ENCODE assay signal across 7 mouse cellular contexts in the genomic region with DNA sequence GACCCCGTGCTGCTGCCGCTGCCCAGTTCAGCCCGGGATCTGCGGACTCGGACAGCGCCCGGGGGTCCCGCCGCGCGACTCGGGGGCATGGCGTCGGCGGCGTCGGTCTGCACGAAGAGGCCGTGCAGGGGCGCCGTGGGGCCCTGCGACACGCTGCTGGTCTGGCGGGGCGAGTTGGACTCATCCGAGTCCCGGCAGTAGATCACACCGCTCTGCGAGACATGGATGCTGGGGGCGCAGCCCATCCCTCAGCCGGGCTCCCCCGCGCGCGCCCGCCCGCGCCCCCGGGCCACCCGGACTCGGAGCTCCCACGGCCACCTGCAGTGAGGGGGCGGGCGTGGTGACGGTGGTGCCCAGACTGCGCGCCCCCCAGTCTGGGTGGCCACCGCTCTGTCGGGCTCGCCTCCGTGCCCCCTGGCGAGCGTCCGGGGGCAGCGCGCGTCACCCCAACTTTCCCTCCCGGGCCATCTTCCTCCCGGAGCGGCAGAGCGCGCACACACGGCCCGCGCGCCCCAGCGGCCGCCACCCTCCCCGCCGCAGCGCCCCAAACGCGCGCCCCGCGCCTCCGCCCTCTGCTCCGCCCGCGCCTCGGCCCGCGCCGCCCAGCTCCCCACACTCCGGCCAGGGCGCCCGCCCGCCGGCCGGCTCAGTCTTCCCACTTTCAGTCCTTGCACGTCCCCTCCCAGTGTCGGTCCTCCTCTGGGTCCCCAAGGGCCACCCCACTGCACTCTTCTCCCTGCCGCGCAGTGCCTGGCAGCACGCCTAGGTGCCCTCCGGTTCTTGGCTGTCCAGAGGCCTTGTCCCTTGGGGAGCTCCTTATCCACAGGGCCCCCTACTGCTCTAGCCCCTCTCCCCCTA. TPM values are rescaled to one million over a fixed set of nuclear protein-coding genes. Genes with fewer than 3 reads are reported as not detected.
DNase-seq lines count a peak whose midpoint lies in the region; ATAC-seq and TF ChIP-seq lines count a peak whose summit lies in the region.

No protein-coding gene starts in this region.

- H3K9me3 ChIP-seq in embryonic facial prominence, embryonic 10.5 days = no peaks in the 10 kb centered on the region
- no peaks in the 10 kb centered on the region for H3K9me3 ChIP-seq in limb, embryonic 12.5 days
- no peaks in the 10 kb centered on the region for H3K9me3 ChIP-seq in midbrain, embryonic 14.5 days (ENCODE audit: control insufficient read depth, low read length)

- peak overlapping the region; percentile 99 for H3K4me2 ChIP-seq in limb, embryonic 12.5 days
- H3K4me2 ChIP-seq in midbrain, embryonic 14.5 days (ENCODE audit: low read length) = peak overlapping the region; percentile 95

- TF ChIP-seq CTCF in brain, embryonic 14.5 days (IDR thresholded peaks at IDR 0.05; ENCODE audit: borderline replicate concordance, extremely low read depth, insufficient read depth, insufficient read length) = no peak
- TF ChIP-seq CTCF in testis, adult 2 months (IDR thresholded peaks at IDR 0.05; ENCODE audit: control insufficient read depth, insufficient read depth, insufficient replicate concordance, low read depth, low read length) = no peak

- peaks cover 14% of the 10 kb centered on the region for H3K4me1 ChIP-seq in embryonic facial prominence, embryonic 10.5 days
- peaks cover 7% of the 10 kb centered on the region; the same call in 1 of the 2 replicates for H3K4me1 ChIP-seq in limb, embryonic 12.5 days (replicated peaks)
- no peaks in the 10 kb centered on the region for H3K4me1 ChIP-seq in midbrain, embryonic 14.5 days (ENCODE audit: control insufficient read depth, insufficient read depth, low read length)
- H3K4me1 ChIP-seq in testis, adult 2 months (ENCODE audit: control insufficient read depth, insufficient read depth, low read length) = peaks cover 12% of the 10 kb centered on the region

- peak overlapping the region; percentile 66 for H3K9ac ChIP-seq in limb, embryonic 12.5 days (replicated peaks)
- peak overlapping the region; percentile 60 for H3K9ac ChIP-seq in midbrain, embryonic 14.5 days (replicated peaks; ENCODE audit: low read length)

- peak overlapping the region; percentile 81 for H3K4me3 ChIP-seq in embryonic facial prominence, embryonic 10.5 days
- H3K4me3 ChIP-seq in limb, embryonic 12.5 days (replicated peaks) = peak overlapping the region; percentile 79
- H3K4me3 ChIP-seq in midbrain, embryonic 14.5 days (replicated peaks; ENCODE audit: low read depth, low read length) = peak overlapping the region; percentile 65
- peak overlapping the region; percentile 87 for H3K4me3 ChIP-seq in testis, adult 2 months (ENCODE audit: control insufficient read depth, low read depth, low read length)

- WGBS in embryonic facial prominence, embryonic 10.5 days = 1% methylated on average over 92 of the region's 96 CpGs
- WGBS in limb, embryonic 12.5 days = under 1% methylated on average over 74 of the region's 96 CpGs
- under 1% methylated on average over 75 of the region's 96 CpGs for WGBS in midbrain, embryonic 14.5 days

- H3K36me3 ChIP-seq in embryonic facial prominence, embryonic 10.5 days (replicated peaks) = no peaks in the 10 kb centered on the region
- H3K36me3 ChIP-seq in limb, embryonic 12.5 days = no peaks in the 10 kb centered on the region
- H3K36me3 ChIP-seq in midbrain, embryonic 14.5 days (ENCODE audit: control insufficient read depth, insufficient read depth, low read length) = no peaks in the 10 kb centered on the region
- H3K36me3 ChIP-seq in testis, adult 2 months (ENCODE audit: control insufficient read depth, insufficient read depth, low read length) = no peaks in the 10 kb centered on the region

- TF ChIP-seq POLR2A in brain, embryonic 14.5 days (IDR thresholded peaks at IDR 0.05; ENCODE audit: borderline replicate concordance, extremely low read depth, insufficient read depth, insufficient read length, poor library complexity, severe bottlenecking) = no peak
- TF ChIP-seq POLR2A in testis, adult 2 months (IDR thresholded peaks at IDR 0.05; ENCODE audit: control insufficient read depth, low read depth, low read length) = no peak

- peak; percentile 39 for DNase-seq in brain, embryonic 14.5 days (ENCODE audit: low read depth)
- DNase-seq in embryonic facial prominence, embryonic 10.5 days (ENCODE audit: low spot score) = peak; percentile 55
- DNase-seq in heart, adult 9 months (ENCODE audit: low spot score in 2 of 2) = peak; percentile 2 to 5
- peak; percentile 28 for DNase-seq in kidney, adult 9 months
- peak; percentile 61 for DNase-seq in midbrain, embryonic 14.5 days

- peak overlapping the region; percentile 67 for H3K27ac ChIP-seq in embryonic facial prominence, embryonic 10.5 days (replicated peaks)
- H3K27ac ChIP-seq in limb, embryonic 12.5 days = no peak overlapping the region
- no peak overlapping the region for H3K27ac ChIP-seq in midbrain, embryonic 14.5 days (replicated peaks; ENCODE audit: low read depth, low read length)
- no peak overlapping the region for H3K27ac ChIP-seq in testis, adult 2 months (ENCODE audit: control insufficient read depth, insufficient read depth, low read depth, low read length)

- peaks cover 73% of the 10 kb centered on the region for H3K27me3 ChIP-seq in embryonic facial prominence, embryonic 10.5 days (replicated peaks; ENCODE audit: low read depth, poor library complexity, severe bottlenecking)
- peaks cover 41% of the 10 kb centered on the region for H3K27me3 ChIP-seq in limb, embryonic 12.5 days
- peaks cover 7% of the 10 kb centered on the region; the same call in 1 of the 2 replicates for H3K27me3 ChIP-seq in midbrain, embryonic 14.5 days (ENCODE audit: control insufficient read depth, insufficient read depth, low read length)
- peaks cover 2% of the 10 kb centered on the region for H3K27me3 ChIP-seq in testis, adult 2 months (ENCODE audit: control insufficient read depth, insufficient read depth, low read length)

- peak; percentile 52 for ATAC-seq in limb, embryonic 12.5 days (ENCODE audit: insufficient number of reproducible peaks, insufficient read depth, low FRiP score, low TSS enrichment, low read depth)
- ATAC-seq in midbrain, embryonic 14.5 days (ENCODE audit: low FRiP score, low TSS enrichment) = peak; percentile 67

RNA-seq across cellular contexts. Expression of gene Pde8b, which starts 27.3 kb away (rescaled TPM):
- 4.5 and 6.2 TPM in 2 replicates for polyA plus RNA-seq in brain, embryonic 14.5 days (2012; rRNA removed)
- polyA plus RNA-seq in embryonic facial prominence, embryonic 10.5 days (2016; fragmentation: Nextera tagmentation; extraction: Ambion mirVana) = 1.1 and 1.9 TPM in 2 replicates
- polyA plus RNA-seq in limb, embryonic 12.5 days (2016; fragmentation: Nextera tagmentation; extraction: Ambion mirVana) = 3.4 and 4.8 TPM in 2 replicates
- polyA plus RNA-seq in midbrain, embryonic 14.5 days (2014; fragmentation: Nextera tagmentation; extraction: Ambion mirVana) = 7.3 and 7.5 TPM in 2 replicates
- polyA plus RNA-seq in testis, adult 2 months (2012; rRNA removed) = 4.2 and 4.5 TPM in 2 replicates

Comparison
In these comparisons a context has a peak if more than half of its experiments do, and no peak if none do; other contexts are left out.
1. DNase-seq: peak in every context shown above with its lines; median percentile 61 in midbrain, embryonic 14.5 days; 55 in embryonic facial prominence, embryonic 10.5 days; 39 in brain, embryonic 14.5 days; 28 in kidney, adult 9 months; 4 in heart, adult 9 months.